Mouse (Mus musculus): ENCODE data around the gene Gm45021. TPM values are rescaled to one million over a fixed set of nuclear protein-coding genes. Genes with fewer than 3 reads are reported as not detected.

The Gm45021 gene
- total RNA-seq, 2 experiments from 2014 or later: not detected

DNA sequence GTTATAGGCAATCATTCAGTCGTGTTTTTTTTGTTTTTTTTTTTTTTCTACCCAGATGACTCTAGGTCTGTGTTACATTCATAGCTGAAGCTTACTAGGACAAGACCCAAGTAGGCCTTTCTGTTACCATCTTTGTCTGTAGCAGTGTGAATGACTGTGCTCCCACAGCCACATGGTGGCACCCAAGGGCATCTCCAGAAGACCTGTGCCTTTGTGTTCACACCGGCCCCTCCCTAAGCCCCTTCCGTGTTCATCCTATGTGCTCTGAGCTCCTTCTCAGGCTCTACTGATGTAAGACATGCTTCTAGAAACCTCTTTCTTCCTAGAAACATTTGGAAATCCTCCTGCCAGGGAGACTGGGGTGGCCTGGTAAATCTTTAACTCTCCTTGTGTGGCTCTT, 57.6 kb downstream of the Gm45021 start, which contains the start of gene Gimap8:
TSS of gene Gimap8 (plus strand) at position 240 of the 400 bp plus-strand sequence.
- DNase-seq (ENCODE audit: low spot score in 2 of 2): no peak

GRCm38 (mm10) chr6:48647611-48648010, 58.2 kb downstream of the Gm45021 start:
- no peak for DNase-seq (ENCODE audit: low spot score in 2 of 2)

DNA sequence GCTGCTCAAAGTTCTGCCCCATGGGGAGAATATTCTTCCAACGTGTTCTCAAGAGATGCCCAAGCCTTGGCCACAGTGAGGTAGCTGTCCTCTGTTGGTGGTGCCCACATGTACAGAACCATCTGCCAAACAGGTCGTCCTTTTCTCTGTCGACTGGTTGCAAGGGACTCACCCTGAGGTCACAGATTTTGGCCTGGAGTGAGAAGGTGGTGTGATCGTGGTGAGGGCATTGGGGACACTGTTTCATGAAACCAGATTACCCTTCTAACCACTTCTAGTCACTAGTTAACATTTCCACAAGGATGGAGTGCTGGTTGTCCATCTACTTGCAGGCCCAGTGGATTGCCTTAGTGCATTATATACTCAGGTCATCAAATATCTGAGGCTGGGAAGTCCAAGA, 59.4 kb downstream of the Gm45021 start:
- no peak for DNase-seq (ENCODE audit: low spot score in 2 of 2)

DNA sequence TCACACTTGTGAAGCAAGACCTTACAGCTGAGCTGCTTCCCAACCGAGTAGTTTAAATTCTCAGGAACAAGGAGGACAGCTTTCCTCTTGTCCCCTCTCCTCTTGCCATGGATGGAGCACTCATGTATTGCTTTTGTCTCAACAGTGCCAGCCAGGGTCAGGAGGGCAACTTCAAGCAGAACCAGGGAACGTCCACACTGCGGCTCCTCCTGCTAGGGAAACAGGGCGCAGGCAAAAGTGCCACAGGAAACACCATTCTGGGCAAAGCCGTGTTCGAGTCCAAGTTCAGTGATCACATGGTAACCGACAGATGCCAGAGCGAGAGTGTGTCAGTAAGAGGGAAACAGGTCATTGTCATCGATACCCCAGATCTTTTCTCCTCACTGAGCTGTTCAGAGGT, 60.6 kb downstream of the Gm45021 start:
- DNase-seq (ENCODE audit: low spot score in 2 of 2): no peak

DNA sequence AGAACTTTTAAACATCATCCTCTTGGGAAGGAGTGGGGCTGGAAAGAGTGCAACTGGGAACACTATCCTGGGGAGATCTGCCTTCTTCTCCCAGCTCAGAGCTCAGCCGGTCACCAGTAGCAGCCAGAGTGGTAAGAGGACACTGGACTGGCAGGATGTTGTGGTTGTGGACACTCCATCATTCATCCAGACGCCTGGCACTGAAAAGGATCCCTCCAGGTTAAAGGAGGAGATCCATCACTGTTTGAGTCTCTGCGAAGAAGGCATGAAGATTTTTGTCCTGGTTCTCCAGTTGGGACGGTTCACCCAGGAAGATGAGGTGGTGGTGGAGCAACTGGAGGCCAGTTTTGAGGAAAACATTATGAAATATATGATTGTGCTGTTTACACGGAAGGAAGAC, 69.3 kb downstream of the Gm45021 start:
- DNase-seq (ENCODE audit: low spot score in 2 of 2): no peak

Other genes starting within 250 kb of the Gm45021 start
- gene Krba1, start 194.0 kb upstream of the Gm45021 start, total RNA-seq (2021): 10 to 100 TPM; 16.6 to 19.7 TPM
- 10 to 100 TPM; 14.3 to 19.7 TPM for gene Zfp467, start 143.8 kb upstream of the Gm45021 start, total RNA-seq (2021)
- gene Sspo, start 141.4 kb upstream of the Gm45021 start, total RNA-seq (2021): under 1 TPM; 0.34 to 0.44 TPM
- gene Atp6v0e2, start 52.0 kb upstream of the Gm45021 start, total RNA-seq (2021): 10 to 100 TPM; 29.7 to 33.3 TPM
- gene Lrrc61, start 34.8 kb upstream of the Gm45021 start, total RNA-seq (2021): 10 to 100 TPM; 15.8 to 20.1 TPM
- gene Rarres2, start 16.8 kb upstream of the Gm45021 start, total RNA-seq (2021): 10 to 100 TPM; 57.3 to 67.1 TPM
- gene Repin1, start 4.3 kb downstream of the Gm45021 start, total RNA-seq (2021): 10 to 100 TPM; 29.1 to 31.9 TPM
- gene Gm44965, start 4.3 kb downstream of the Gm45021 start, total RNA-seq (2021): 1 to 10 TPM in 1 of 2 experiments, not detected in 1; 3.5 TPM
- gene Zfp775, start 12.5 kb downstream of the Gm45021 start, total RNA-seq (2021): 1 to 10 TPM; 6.7 to 6.8 TPM
- under 1 TPM; 0.34 to 0.37 TPM for gene AI854703, start 37.2 kb downstream of the Gm45021 start, total RNA-seq (2021)
- gene Gimap8, start 57.6 kb downstream of the Gm45021 start, total RNA-seq (2021): 1 to 10 TPM; 5.0 to 7.3 TPM
- 1 to 10 TPM; 2.3 to 3.2 TPM for gene Gimap9, start 86.5 kb downstream of the Gm45021 start, total RNA-seq (2021)
- gene Gimap4, start 94.9 kb downstream of the Gm45021 start, total RNA-seq (2021): 10 to 100 TPM; 18.9 to 19.4 TPM
- gene Gimap6, start 118.6 kb downstream of the Gm45021 start, total RNA-seq (2021): 10 to 100 TPM; 30.3 to 35.4 TPM
- gene Gm28053, start 129.0 kb downstream of the Gm45021 start, total RNA-seq (2021): 1 to 10 TPM; 2.4 to 4.7 TPM
- not detected for gene Gimap7, start 129.0 kb downstream of the Gm45021 start, total RNA-seq (2021)
- 10 to 100 TPM in 1 of 2 experiments, 1 to 10 TPM in 1; 9.0 to 10.9 TPM for gene Gimap1, start 149.4 kb downstream of the Gm45021 start, total RNA-seq (2021)
- gene Gimap5, start 156.6 kb downstream of the Gm45021 start, total RNA-seq (2021): 1 to 10 TPM; 7.4 to 8.7 TPM
- gene Gimap3, start 181.2 kb downstream of the Gm45021 start, total RNA-seq (2021): under 1 TPM in 1 of 2 experiments, not detected in 1; 0.17 TPM